Mouse (Mus musculus) spleen, adult 2 months (tissue): ENCODE data around the gene Map7.

Experiments
- CTCF ChIP-seq: fragments of 200-500 bp; IDR thresholded peaks from 2 replicates; pipeline ENCODE4 v1.5.1; 2011; ENCODE audit warnings: mild to moderate bottlenecking, inconsistent platforms; ENCODE audit not compliant: insufficient read depth, insufficient read length, insufficient replicate concordance; ENCODE audit errors: extremely low read depth
- POLR2A ChIP-seq: fragments of 200-500 bp; IDR thresholded peaks from 2 replicates; pipeline ENCODE4 v1.6.1; 2011; ENCODE audit warnings: low read depth, low read length, inconsistent platforms

- no peak for TF ChIP-seq CTCF
- TF ChIP-seq POLR2A, result no peak
Observed at GRCm38 (mm10) chr10:20310969-20311769, 162.9 kb downstream of the Map7 start.
